Mouse (Mus musculus) cortical plate, adult 2 months (tissue): ENCODE measurements at regions not wholly inside any gene's neighbourhood (a gene's known extent, or its start where the extent isn't known, plus 50 kb on each side); places are given as distances from the start of the nearest gene placed in this dataset.

ENCODE experiments used
- CTCF ChIP-seq: fragments of 200-500 bp; IDR thresholded peaks from 2 replicates; pipeline ENCODE4 v1.5.1; 2011; ENCODE audit warnings: mild to moderate bottlenecking, control low read depth, low read length; ENCODE audit not compliant: insufficient read depth; ENCODE audit errors: extremely low read depth
- POLR2A ChIP-seq: fragments of 200-500 bp; IDR thresholded peaks from 2 replicates; pipeline ENCODE4 v1.6.1; 2011; ENCODE audit warnings: mild to moderate bottlenecking, low read length, control low read depth; ENCODE audit not compliant: insufficient read depth; ENCODE audit errors: extremely low read depth

DNA sequence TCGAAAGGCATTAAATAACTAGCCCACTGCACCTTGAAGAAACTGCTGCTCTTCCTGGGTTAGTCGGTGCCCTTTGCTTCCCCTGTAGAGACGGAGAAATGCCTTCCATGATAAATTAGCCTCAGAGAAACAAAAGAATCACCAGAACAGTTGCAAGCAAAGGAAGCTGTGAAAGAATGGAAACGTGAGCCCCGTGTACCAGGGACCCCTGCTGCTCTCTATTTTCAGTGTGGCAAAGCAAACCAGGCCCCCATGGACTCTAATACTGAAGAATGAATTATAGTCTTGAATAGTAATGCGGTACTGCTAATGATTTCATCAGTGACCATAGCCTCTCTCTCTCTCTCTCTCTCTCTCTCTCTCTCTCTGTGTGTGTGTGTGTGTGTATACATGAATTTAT lies 372.1 kb upstream of the Pmfbp1 start:
- TF ChIP-seq POLR2A (no peak), CTCF (no peak)
